Mouse (Mus musculus): ENCODE results near the gene Tbx15.

DNA sequence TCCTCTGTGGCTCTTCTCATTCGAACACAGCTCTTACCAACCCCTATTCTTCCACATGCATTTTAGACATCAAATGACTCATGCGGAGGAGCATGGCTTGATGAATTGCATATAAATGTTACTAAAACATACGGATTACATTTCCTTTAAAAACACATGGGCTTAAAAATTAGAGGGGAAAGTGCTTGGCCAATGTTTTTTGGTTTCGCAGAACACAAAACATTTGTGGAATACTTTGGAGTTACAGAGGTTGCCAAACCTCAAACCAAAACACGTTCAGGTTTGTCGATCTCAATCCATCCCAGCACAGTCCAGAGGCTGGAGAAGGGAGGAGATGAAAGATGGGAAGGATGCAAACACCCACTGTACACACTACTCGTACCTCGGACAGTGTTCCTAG lies 90.9 kb downstream of the Tbx15 start:
- TF ChIP-seq MYOD1 (IDR thresholded peaks at IDR 0.05; ENCODE audit: control insufficient read depth, insufficient read length, low read depth) (no peak), CTCF (IDR thresholded peaks at IDR 0.05; ENCODE audit: control insufficient read depth, insufficient read depth, insufficient read length) (no peak), MAX (IDR thresholded peaks at IDR 0.05) (no peak)
